Mouse (Mus musculus): ENCODE data around the gene Nemp1. TPM values are rescaled to one million over a fixed set of nuclear protein-coding genes. Genes with fewer than 3 reads are reported as not detected.

Nemp1 gene
- total RNA-seq, 4 experiments from 2014 or later, result 5.8 to 8.1 (median 7.6) TPM

DNA sequence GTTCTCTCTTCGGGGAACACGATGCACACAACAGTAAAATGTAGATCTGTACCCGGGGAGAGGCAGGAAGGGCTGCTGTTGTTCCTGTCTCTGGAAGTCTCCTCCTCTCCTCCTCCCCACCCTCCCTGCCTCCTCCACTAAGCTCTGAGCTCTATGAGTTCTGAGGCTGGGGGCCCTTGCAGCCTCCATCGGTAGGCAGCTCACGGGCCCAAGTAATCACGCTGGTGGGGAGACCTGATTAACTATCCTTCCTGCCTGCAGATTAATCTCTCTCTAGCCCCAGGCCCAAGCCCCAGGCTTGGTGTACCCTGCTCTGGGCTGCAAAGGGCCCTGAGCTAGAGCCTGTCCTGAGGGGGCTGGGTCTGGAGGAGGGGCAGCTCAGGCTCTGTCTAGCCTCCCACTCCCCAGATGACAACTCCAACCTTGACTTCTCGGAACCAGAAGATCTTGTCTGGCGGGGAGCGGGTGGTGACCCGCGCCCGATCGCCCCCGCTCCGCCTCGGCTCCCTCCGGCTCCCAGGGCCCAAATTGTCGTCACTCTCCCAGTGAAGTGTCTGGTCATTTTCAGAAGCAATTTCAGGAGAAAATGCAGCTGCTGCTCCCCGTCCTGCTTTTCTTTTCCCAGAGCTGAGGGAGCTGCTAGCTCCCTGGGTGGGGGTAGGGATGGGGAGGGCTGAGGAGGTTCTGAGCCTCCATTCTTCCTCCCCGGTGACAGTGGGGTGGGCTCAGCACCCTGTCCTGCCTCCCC lies 55.1 kb downstream of the Nemp1 start:
- peak in 1 of 2 experiments; percentile 23 for DNase-seq (ENCODE audit: low spot score in 2 of 2)

DNA sequence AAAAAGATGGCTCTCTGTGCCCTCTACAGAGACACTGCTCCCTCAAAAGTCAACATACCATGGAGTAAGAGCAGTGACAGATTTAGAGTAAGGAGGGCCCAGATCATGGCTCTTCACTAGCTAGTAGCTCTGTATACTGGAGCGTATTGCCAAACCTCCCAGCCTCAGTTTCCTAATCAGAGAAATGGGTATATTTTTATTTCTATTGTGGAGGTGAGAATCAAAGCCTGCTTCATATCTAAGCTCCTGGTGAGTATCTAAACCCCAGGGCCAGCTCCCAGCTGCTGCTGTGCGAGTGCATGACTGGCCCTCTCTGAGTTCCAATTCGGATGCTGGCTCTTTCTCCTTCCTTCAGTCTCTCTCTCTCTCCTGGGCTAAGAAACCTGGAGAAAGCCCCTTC lies 57.5 kb downstream of the Nemp1 start, which contains the start of gene Tac2:
Gene Tac2 (plus strand): TSS at position 301 of the 400 bp plus-strand sequence.
- no peak for DNase-seq (ENCODE audit: low spot score in 2 of 2)

- no peak for DNase-seq (ENCODE audit: low spot score in 2 of 2)
Observed at GRCm38 (mm10) chr10:127725136-127725535, 58.4 kb downstream of the Nemp1 start.

- DNase-seq (ENCODE audit: low spot score in 2 of 2), result no peak
Observed at GRCm38 (mm10) chr10:127728437-127728836, 61.7 kb downstream of the Nemp1 start.

DNA sequence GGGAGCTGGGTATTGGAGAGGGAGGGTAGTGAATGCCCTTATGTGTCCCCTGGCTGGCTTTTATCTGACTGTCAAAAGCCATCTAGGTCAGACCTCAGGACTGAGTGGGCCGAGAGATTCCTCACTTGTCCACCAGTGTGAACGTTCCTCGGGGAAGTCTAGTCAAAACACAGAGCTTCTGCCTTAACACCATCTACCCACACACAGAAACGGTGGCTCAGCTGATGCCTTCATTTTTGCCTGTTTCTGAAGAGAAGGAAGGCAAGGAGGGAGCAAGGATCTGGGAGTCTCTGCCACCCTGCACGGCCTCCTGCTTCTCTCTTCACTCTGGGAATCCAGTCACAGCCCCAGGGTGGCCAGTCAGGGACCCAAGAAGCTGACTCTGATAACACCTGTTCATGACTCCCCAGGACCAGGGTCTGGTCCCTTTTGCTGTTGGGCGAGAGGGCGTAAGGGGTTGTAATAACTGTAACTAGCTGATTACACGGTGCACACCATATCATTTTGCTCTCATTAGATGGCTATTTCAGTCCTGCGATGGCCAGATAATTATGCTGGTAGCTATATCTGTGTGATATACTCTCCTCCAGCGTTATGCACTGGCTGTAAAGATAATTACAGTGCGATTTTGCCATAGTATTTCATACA lies 63.7 kb downstream of the Nemp1 start:
- DNase-seq (ENCODE audit: low spot score in 2 of 2), result no peak

DNA sequence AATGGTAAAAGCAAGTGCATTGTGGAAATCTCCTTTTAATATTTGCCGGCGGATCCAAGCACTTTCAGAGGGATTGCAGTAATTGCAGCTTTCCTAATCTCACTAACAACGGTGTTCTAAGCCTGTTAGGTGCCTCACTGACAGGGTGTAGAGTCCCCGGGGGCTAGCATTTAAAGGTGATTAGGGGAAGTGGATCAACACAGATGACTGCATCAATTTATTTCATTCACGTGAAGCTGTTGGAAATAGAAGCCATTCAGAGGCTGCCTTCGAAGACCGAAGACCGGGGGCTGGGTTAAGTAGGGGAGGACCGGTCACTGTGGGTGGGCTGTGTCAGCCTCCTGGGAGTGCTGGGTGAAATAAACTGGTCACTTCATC lies 64.2 kb downstream of the Nemp1 start:
- DNase-seq (ENCODE audit: low spot score in 2 of 2), result no peak

GRCm38 (mm10) chr10:127731397-127731796 lies 64.7 kb downstream of the Nemp1 start:
- no peak for DNase-seq (ENCODE audit: low spot score in 2 of 2)

DNA sequence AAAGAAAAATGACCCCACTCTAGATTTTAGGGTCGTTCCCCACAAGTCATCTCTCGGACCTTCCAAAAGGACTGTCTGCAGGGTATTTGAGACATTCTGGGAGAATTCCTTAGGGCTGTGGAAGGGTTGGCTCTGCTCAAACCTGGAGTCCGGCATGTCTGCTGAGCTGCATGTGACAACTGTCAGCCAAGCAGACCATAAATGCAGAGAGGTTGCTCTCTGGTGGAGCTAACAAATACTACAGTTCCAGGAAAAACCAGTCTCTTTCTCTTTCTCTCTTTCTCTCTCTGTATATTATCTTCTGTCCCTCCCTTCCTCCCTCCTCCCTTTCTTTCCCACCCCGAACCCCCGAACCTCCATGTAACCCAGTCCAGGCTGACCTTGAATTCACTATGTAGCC lies 67.7 kb downstream of the Nemp1 start:
- no peak for DNase-seq (ENCODE audit: low spot score in 2 of 2)

DNA sequence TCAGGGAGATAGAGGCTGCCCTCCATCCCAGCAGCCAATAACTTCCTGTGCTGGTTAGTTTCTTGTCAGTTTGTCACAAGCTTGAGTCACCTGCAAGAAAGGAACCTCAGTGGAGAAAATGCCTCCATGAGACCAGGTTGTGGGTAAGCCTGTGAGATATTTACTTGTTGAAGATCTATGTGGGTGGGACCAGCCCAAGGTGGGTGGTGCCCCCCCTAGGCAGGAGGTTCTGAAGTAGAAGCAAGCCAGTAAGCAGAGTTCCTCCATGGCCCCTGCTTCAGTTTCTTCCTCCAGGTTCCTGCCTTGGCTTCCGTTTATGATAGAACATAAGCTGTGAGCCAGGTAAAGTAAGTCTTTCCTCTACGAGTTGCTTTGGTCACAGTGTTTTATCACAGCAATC lies 69.6 kb downstream of the Nemp1 start:
- DNase-seq (ENCODE audit: low spot score in 2 of 2), result no peak

GRCm38 (mm10) chr10:127736916-127737315 lies 70.2 kb downstream of the Nemp1 start:
- no peak for DNase-seq (ENCODE audit: low spot score in 2 of 2)

- DNase-seq (ENCODE audit: low spot score in 2 of 2), result no peak
Observed at GRCm38 (mm10) chr10:127737552-127737951, 70.9 kb downstream of the Nemp1 start.

GRCm38 (mm10) chr10:127738151-127738882 lies 71.6 kb downstream of the Nemp1 start:
- DNase-seq (ENCODE audit: low spot score in 2 of 2), result no peak

GRCm38 (mm10) chr10:127739083-127739660 lies 72.5 kb downstream of the Nemp1 start, which contains the start of gene Zbtb39:
Gene Zbtb39 (plus strand): TSS chr10:127739538.
- DNase-seq (ENCODE audit: low spot score in 2 of 2), result peak in 1 of 2 experiments; percentile 58

DNA sequence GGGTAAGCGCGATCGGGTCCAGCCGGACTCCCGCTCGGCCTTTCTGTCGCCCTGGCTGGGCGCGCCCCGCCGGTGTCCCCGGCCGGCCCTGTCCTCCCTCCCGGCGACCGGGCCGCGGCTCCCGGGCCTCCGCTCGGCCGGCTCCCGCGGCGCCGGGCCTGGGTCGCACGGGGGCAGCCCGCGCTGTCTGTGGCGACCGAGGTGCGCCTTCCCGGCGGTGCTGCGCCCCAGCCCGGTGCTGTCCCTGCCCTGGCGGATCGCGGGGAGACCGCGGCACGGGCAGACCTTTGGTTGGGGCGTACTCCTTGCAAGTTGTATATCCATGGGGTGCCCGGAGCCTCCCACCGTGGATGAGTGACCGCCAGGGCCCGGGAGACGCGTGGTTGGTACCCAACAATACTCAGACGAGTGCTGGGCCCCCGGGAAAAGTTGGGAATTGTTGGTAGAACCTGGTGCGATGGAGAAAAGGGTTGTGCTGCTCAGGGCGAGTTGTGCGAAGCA lies 73.0 kb downstream of the Nemp1 start:
- no peak for DNase-seq (ENCODE audit: low spot score in 2 of 2)

GRCm38 (mm10) chr10:127744661-127745060 lies 78.0 kb downstream of the Nemp1 start:
- no peak for DNase-seq (ENCODE audit: low spot score in 2 of 2)

DNA sequence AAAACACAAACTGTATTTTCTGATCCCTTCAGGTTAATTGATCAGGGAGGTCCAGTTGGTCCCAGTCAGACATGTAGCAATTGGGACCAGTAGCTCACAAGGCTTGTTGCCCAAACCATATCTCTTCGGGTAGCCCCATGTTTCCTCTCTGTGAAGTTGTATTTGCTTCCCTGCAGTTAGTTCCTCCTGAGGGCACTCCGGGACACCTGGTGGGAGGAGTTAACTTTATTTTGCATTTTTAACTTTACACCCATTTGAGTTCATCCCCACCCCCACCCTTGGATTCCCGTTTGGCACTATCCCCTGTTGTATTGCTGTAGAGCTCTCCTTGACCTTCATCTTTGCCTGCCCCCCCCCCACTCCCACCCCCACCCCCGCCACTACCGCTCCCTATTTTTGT lies 79.2 kb downstream of the Nemp1 start:
- DNase-seq (ENCODE audit: low spot score in 2 of 2), result no peak

DNA sequence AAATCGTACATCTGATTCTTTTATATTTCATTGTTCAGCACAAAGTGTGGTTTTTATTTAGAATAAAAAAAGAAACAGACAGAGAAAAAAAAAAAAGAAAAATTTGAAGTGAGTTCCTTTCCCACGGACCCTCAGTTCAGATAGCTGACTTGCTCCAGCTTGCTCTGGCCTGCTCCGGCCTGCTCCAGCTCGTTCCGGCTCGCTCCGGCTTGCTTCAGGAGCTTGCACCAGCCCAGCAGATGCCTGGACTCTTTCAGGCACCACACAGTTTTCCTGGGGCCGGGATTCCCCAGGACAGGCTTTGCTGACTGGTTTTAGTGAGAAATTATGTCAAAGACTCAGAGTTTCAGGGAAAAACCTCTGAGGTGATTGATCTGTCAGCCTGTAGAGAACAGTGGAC lies 80.6 kb downstream of the Nemp1 start:
- no peak for DNase-seq (ENCODE audit: low spot score in 2 of 2)

DNA sequence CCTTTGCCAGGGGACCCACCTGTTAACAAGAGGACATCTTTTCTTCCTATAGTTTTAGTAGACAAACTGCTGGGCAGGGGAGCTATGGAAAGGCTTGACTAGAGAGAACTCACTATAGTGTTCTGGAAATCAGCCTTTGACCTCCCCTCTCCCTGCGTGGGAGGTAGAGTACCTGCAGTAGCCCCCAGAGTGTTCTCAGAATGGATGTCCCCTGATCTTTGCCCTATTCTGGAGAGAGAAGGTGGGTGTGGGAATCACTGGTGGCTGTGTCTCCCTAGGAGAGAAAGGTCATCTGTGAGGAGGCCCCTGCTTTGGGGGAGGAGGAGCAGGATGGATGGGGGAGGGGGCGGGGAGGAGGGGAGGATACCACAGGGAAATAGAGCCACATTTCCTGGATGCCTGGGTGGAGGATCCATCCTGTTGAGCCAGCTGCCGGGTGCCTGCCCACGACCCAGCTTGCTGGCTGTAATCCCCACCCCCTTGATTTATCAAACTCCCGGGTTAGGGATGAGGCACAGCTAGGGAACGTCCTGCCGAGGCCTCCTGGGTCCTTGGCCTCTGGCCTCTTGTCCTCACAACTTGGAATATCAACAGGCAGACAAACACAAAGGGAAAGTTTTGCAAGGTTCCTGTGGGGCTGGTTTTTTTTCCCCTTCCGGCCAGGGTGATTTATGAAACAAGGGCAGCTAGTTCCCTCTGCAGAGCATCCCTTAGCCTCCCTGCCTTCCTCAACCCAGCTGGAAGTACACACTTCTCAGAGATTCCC lies 82.3 kb downstream of the Nemp1 start:
- DNase-seq (ENCODE audit: low spot score in 2 of 2), result no peak

- peak in 1 of 2 experiments; percentile 36 for DNase-seq (ENCODE audit: low spot score in 2 of 2)
Observed at GRCm38 (mm10) chr10:127750136-127750777, 83.6 kb downstream of the Nemp1 start.
